Mouse (Mus musculus): ENCODE results near the gene Cpsf3.

DNA sequence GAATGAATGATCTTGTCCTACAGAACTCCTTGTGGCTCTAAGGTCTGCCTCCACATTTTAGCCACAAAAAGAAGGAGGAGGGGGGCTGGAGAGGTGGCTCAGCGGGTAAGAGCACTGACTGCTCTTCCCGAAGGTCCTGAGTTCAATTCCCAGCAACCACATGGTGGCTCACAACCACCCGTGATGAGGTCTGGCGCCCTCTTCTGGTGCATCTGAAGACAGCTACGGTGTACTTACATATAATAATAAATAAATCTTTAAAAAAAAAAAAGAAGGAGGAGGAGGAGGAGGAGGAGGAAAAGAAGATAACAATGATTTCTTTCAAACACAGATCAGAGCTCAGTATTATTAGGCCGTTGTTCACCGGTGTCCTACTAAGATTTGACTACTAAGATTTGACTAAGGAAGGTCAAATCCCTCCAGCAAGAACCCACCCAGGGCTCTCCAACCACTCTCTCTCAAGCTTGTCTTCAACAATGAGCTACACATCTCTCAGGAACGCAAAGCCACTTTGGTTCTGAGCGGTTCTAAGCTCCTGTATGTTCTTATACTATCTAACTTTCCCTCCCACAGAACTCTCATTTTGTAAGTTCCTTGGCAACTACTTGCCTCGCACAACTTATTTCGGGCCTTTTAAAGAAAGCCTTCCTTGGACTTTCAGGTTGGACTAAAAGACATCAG lies at the start of gene Cpsf3:
- no peak for TF ChIP-seq POLR2A (IDR thresholded peaks at IDR 0.05; ENCODE audit: control insufficient read depth in 1 of 2, insufficient read depth in 1 of 2, low read depth in 1 of 2, low read length in 2 of 2, poor library complexity in 1 of 2)
- no peak for TF ChIP-seq CTCF (IDR thresholded peaks at IDR 0.05 in 2 of 3, conservative IDR thresholded peaks at IDR 0.05 in 1 of 3; ENCODE audit: control insufficient read depth in 1 of 3, insufficient read depth in 1 of 3, low read depth in 2 of 3, low read length in 3 of 3, poor library complexity in 1 of 3, severe bottlenecking in 1 of 3)
- no peak for TF ChIP-seq SIN3A (IDR thresholded peaks at IDR 0.05; ENCODE audit: low read length)
- no peak for TF ChIP-seq ZC3H11A (IDR thresholded peaks at IDR 0.05; ENCODE audit: low read depth, low read length)
- TF ChIP-seq E2F4 (IDR thresholded peaks at IDR 0.05; ENCODE audit: borderline replicate concordance, low read depth, low read length), result no peak
- no peak for TF ChIP-seq MAFK (IDR thresholded peaks at IDR 0.05; ENCODE audit: borderline replicate concordance, low read depth, low read length)
- TF ChIP-seq ZKSCAN1 (IDR thresholded peaks at IDR 0.05; ENCODE audit: low read depth, low read length), result no peak
- TF ChIP-seq GATA1 (IDR thresholded peaks at IDR 0.05; ENCODE audit: low read depth, low read length), result no peak
- TF ChIP-seq BHLHE40 (IDR thresholded peaks at IDR 0.05; ENCODE audit: borderline replicate concordance, low read depth, low read length), result no peak
- TF ChIP-seq MAZ (IDR thresholded peaks at IDR 0.05; ENCODE audit: low read depth, low read length), result no peak
- no peak for TF ChIP-seq MAX (IDR thresholded peaks at IDR 0.05; ENCODE audit: low read length)

Measured in MEL (cell line).